Mouse (Mus musculus) bone marrow macrophage, adult 2 months (primary cell): ENCODE measurements around the gene Cldnd1.

ENCODE experiments used
- CTCF ChIP-seq: IDR thresholded peaks from 2 replicates; pipeline ENCODE4 v1.5.1; 2012; ENCODE audit warnings: low read depth, mild to moderate bottlenecking, low read length, moderate library complexity
- POLR2A ChIP-seq: IDR thresholded peaks from 2 replicates; pipeline ENCODE4 v1.6.1; 2012; ENCODE audit warnings: mild to moderate bottlenecking, low read depth, low read length, borderline replicate concordance

DNA sequence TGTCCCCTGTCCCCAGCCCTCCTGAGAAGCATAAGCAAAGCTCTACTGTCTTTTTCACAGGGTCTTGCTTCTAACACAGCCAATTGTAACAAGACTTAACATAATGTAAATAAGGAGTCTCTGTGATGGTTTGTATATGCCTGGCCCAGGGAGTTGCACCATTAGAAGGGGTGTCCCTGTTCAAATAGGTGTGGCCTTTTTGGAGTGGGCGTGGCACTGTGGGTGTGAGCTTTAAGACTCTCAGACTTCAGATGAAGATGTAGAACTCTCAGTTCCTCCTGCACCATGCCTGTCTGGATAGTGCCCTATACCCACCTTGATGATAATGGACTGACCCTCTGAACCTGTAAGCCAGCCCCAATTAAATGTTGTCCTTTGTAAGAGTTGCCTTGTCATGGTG, 11.1 kb downstream of the Cldnd1 start:
- TF ChIP-seq POLR2A, result no peak
- no peak for TF ChIP-seq CTCF
